Mouse (Mus musculus) left cerebral cortex, postnatal 14 days (tissue): ENCODE data around the gene Drd1. TPM values are rescaled to one million over a fixed set of nuclear protein-coding genes. Genes with fewer than 3 reads are reported as not detected.

Experiments
- DNase-seq, 2 experiments: peaks; one replicate each; pipeline ENCODE4 v3.0.0; 2021 to 2022; ENCODE audit warnings: low spot score in 2 of 2, mixed read lengths in 1 of 2
- intact Hi-C: fragments of 180-260 bp; cut with DNase I; formaldehyde crosslinking; loops from one replicate; pipeline ENCODE4 v1.15.1; 2025
- total RNA-seq, 2 experiments: library from RNA; stranded (reverse); gene quantifications; 2 replicates each; pipeline ENCODE4 v1.2.3; 2021

Drd1 gene
- total RNA-seq, 2 experiments from 2014 or later = 17.9 to 29.4 TPM

DNA sequence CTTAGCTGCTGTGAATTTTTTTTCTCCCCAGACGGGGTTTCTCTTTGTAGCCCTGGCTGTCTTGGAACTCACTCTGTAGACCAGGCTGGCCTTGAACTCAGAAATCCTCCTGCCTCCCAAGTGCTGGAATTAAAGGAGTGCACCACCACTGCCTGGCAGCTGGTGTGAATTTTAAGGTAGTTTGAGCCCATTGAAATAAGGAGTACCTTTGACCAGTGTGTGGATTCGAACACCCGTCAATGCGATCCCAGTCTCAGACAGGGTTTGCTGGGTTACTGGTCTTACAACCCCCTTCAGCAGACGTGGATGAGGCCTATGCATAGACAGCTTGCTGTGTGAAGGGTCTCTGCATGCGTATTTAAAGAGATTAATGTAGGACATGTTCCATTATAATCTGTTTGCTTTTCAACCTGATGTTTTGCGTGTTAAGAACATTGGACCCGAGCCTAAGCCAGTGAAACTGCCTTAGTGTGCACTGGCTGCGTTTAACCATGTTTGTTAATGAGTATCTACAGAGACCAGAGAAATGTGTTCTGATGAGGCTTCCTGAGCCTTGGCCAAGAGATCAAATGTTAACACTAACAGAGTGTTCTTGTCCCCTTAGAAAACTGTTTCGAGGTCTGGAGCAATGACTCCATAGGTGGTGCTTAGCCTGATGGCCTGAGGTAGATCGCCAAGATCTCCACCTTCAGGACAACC, 21.4 kb upstream of the Drd1 start:
- intact Hi-C loops = no loop called here
- no peak for DNase-seq

DNA sequence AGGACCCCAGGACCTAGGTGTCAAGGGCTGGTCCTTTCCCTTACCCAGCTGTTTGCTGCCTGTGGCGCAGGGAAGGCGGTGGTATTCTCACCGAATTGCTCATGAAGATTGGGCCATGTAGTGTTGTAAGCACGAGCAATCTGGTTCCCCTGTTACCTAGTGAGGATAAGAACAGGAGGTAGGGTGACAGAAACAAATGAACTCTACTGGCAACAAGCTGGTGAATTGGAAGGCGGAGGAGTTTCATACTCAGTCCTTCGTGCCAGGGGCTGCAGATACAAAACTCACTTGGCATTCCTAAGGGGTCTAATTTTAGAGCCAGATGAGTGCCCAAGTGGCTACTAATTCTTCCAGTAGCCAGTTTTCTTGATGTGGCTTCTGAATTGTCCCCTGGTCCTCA, 20.5 kb upstream of the Drd1 start:
- intact Hi-C loops = no loop called here
- no peak for DNase-seq

DNA sequence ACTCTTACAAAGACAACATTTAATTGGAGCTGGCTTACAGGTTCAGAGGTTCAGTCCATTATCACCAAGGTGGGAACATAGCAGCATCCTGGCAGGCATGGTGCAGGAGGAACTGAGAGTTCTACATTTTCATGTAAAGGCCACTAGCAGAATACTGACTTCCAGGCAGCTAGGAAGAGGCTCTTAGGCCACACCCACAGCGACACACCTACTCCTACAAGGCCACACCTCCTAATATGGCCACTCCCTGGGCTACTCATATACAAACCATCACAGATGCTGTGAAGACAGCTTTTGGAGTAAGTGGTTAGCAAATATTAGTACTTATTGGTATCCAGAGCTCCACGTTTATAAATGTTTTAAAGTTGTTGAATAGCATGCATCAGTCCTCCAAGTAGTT, 19.9 kb upstream of the Drd1 start:
- intact Hi-C loops = no loop called here
- no peak for DNase-seq

DNA sequence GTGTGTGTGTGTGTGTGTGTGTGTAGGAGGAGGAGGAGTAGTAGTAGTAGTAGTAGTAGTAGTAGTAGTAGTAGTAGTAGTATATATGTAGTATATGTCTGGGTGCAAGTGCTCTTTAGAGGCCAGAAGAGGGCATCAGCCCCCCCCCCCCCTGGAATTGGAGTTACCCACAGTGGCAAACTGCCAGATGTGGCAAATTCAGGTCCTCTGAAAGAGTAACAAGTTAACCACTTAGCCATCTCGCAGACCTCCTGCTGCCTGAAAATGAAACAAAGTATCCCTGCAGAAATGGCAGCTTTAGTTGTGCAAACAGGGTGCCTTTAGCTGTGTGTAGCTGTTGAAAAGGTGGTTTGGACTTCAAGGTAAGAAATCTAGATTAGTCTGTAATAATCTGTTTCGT, 18.0 kb upstream of the Drd1 start:
- intact Hi-C loops = no loop called here
- no peak for DNase-seq

DNA sequence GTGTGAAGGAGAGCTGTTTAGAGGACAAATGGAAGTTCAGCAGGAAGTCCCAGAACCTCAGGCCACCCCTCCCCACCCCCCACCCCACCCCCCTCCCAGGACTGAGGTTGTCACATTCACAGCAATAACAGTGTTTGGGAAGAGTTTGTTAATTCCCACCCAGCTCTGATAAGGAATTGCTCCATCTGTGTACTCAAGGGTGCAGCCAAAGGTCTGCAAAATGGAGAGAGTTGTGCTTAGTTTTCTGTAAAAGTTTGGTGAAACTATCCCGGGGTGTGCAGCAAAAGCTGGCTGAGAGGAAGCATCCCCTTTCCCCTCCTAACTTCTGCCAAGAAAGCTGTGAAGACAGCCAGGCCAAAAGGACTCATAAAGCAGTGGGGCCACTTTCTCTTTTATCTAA, 17.6 kb upstream of the Drd1 start:
- intact Hi-C loops = no loop called here
- DNase-seq = no peak

DNA sequence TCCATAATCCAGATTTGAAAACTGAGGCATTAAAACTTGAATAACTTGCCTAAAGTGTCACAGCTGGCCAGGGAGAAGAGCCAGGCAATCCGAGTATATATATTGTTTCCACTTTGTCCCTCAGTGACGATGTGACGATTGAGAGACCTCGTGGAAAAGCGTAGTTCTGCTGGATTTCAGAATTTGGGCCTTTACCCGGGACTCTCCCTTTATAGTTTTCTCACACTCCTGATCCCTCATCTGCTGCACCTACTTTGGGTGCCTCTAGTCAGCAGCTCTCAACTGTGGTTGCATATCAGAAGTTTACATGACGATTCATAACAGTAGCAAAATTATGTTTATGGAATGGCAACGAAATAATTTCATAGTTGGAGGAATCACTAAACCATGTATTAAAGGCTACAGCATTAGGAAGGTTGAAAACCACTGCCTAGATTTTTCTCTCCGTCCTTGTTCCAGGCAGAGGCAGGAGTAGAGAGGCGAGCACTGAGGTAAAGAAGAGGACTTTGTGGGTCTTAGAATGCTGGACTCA, 17.1 kb upstream of the Drd1 start:
- intact Hi-C loops = no loop called here

DNA sequence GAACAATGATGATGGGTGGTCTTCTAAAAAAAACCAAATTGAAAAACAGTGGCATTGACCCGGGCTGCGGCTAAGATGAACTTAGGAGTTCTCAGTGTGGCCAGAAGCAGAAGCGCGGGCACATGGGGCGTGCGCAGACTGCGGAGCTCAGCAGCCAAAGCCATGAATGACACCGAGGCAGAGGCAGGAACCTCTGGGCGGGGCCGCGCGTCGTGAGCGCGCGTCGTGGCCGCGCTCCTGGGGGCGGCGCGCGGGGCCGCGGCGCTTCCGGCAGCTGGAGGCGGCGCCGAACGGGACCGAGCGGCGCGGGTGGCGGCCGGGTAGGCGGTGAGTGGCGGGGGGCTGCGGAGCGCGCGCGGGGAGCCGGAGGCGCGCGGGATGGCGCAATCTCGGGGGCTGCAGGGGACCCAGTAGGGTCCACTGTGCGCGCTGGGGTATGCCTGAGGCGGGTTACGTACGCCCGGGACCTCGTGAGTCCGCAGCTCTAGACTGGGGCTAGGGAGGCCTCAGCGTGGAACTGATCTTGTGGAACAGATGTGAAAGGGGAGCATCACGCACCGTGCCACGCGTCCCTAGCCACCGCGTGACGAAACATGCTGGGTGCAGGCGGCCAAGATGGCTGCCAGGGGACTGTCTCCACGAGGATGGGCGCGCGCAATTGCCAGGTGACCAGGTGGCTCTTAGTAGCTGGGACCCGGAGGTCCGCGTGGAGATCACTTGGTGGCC, 16.3 kb upstream of the Drd1 start, which contains the start of gene Sfxn1:
Sfxn1 (plus strand) TSS at position 264 of the 726 bp plus-strand sequence.
- peak; percentile 79 to 82 for DNase-seq
- intact Hi-C loops = no loop called here

More for the DNA sequence above, 17.1 kb upstream of the Drd1 start:
- DNase-seq = no peak

DNA sequence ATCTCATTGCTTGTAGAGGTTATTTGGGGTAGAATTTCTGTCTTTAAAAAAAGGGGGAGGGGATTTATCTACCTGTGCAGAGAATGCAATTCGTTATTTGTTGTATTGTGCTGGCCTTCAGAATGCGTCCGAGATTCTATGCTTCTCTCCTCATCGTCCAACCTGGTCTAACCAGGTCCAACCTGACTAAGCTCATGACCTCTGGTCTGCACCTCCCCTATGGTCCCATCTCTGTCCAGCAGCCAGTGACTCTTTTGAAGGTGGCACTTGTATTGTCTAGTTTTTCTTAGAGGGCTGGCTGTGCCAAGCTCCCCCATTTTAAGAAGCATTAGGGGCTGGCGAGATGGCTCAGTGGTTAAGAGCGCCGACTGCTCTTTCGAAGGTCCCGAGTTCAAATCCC, 15.5 kb upstream of the Drd1 start:
- no peak for DNase-seq
- intact Hi-C loops = no loop called here

DNA sequence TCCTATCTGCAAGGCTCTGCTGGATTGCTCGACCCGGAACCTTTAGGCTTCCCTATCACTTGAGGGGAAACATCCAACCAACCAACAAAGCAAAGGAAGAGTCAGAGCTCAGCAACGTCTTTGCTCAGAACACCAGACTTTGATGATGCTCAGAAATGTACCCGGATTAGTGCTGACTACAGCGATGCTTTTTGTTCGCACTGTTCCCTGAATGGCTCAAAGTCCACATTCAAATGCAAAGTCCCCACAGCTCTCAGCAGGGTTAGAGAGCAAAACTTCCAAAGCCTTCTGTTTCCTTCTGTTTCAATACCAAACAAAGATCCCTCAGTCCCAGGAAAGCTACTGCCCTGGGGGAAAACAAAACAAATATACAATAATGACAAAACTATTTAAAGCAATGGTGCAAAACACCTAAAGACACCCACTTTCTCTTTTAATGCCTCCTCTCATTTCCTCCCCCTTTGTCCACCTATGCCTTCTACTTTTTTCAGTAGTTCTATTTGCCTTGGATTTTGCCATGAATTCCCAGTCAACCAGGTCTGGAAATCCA, 12.2 kb upstream of the Drd1 start:
- no peak for DNase-seq
- intact Hi-C loops = loop anchor here (10.0 kb wide), 1 partner anchor 603 kb away; no protein-coding TSS in a partner anchor

DNA sequence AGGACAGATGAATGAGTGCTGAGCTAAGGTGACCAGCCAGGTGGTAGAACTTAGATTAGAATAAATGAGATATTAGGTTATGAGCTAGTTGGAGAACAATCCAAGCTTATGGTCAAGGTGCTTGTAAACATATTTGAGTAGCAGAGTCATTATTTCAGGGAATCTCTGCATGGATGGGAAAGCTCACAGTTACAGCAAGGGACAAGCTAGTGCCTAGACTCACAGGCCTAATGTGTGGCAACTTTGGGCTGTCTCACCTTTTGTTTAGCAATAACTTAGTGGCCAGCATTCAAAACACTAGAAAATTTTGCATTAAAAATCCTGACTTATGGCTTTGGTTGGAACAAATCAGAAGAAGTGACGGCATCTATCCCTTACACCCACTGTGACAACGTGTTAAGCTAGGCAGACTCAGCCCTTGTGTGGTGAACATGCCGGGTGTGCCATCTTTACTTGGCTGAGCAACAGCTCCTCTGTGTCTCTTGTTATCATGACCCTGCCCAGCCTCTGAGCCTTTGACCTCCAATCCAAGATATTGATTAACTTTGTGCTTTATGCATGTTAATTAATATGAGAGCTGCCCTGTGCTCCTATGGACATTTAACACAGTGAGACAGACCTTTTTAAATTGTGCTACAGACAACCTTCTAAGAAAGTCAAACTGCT, 10.7 kb upstream of the Drd1 start:
- intact Hi-C loops = loop anchor here (10.0 kb wide), 1 partner anchor 601 kb away; no protein-coding TSS in a partner anchor

DNA sequence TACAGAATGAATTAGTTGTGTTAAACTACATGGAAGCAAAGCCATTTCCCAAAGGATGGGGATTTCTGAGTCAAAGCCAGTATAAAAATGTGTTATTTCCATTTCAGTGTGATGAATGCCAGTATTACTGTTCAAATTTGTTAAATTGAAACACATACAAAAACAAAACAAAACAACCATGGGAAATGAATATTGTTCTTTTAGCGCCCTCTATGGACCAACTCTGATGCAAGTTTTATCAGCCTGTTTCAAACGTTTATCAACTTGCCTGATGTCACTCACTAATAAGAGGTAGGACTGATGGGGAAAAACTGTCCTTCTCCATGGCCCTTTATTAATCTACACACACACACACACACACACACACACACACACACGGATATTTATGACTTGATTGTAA, 7.8 kb upstream of the Drd1 start:
- peak; percentile 52 to 55 for DNase-seq
- intact Hi-C loops = loop anchor here (10.0 kb wide), 1 partner anchor 598 kb away; no protein-coding TSS in a partner anchor

More for the DNA sequence above, 10.7 kb upstream of the Drd1 start:
- DNase-seq = no peak

DNA sequence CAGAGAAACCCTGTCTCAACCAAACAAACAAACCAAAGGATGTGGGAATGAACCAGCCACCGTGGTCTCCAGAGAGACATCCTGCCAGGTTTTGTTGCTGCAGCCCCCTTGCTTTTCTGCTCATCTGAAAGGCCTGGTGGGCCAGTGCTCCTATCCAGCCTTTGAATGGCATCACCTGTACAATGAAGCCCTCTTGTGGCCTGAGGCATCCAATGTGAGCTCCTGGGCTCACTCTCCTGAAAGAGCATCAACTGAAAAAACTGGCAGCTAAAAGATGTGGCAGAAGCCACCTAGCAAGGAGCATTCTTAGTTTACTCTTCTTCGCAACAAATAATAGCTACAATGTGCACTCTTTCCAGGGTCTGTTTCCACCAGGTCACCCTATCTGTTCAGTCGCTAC, 6.6 kb upstream of the Drd1 start:
- no peak for DNase-seq
- intact Hi-C loops = loop anchor here (10.0 kb wide), 1 partner anchor 597 kb away; no protein-coding TSS in a partner anchor

DNA sequence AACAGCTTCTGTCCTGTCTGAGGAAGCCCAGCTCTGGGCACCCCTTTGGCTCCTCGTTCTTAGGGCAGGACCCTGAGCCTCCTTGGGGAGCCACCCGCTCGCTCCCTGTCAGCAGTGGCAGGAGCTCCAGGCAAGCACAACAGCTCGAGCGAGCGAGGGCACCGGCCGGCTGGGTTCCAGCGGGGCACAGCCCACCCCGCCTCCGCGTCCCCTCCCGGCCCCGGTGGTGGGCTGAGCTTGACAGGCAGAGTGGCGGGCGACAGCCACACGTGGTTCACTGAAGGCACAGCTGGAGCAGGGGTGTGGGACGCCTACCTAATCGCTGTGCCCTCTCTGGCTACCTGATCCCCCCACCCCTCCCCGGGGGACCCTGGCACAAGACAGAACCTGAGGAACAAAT, 543 bp downstream of the Drd1 start:
- intact Hi-C loops = loop anchor here (2.0 to 5.0 kb wide), 2 partner anchors 128 to 272 kb away; no protein-coding TSS in a partner anchor
- DNase-seq = peak in 1 of 2 experiments; percentile 29

DNA sequence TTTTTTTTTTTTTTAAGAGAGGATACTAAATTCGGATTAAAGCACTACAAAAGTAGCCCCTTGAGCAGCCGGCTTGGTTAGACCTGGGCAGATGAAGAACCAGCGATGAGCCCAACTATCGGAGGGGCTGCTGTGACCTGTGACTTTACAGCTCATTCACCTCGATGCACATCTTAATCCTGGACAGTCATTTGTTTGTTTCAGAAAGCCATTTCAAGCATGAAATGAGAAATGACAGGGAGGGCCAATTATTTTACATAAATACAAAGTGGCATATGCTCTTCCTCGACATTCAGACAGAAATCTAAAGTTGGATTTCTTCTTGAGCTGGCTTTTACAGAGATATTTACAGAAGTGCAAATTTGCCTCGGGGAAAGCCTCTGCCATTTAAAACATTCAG, 3.9 kb downstream of the Drd1 start:
- intact Hi-C loops = no loop called here
- no peak for DNase-seq

DNA sequence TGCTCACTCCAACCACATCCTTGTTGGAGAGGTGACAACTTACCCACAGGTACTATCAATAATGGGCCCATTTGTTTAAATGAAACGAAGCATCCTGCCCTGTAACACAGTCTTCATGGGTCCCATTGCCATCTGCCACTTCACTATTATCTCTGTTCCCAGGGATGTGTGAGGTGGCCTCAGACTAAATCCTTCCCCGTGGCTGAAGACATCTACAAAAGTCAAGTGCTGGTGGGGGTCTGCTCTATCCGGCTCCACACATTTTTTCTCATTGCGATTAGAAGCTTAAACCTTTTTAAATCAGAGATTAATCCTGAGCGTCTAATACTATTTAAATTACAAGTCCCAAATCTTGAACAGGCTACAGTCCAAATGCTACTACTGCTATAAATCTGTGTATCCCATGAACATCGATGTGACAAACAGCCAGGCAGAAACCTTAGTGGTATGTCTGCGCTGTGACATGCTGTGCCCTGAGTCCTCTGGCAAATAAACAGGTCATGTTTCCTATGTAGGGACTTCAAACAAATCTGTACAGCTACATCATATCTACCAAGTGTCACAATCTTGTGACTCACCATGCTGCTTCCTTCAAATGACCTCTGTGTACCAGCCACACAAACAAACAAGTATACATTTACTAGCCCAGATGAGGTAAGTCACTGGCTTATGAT, 6.7 kb downstream of the Drd1 start:
- no peak for DNase-seq
- intact Hi-C loops = no loop called here

DNA sequence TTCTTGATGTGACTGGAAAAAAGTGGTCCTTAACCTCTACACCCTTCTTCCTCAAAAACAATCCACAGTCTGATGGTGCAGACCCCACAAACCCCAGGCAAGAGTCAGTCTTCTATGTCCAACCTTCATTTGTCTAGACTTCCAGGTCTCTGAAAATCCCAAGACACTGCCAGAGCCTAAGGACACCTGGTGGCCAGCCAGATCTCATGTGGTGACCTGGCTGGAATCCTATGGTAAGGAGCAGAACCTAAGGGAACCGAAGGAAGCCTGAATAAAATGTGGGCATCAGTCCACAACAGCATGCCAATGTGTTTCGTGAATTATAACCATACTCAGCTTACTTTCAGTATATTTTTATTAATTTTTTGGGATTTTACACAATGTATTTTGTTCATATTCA, 15.2 kb downstream of the Drd1 start:
- DNase-seq = no peak
- intact Hi-C loops = no loop called here

DNA sequence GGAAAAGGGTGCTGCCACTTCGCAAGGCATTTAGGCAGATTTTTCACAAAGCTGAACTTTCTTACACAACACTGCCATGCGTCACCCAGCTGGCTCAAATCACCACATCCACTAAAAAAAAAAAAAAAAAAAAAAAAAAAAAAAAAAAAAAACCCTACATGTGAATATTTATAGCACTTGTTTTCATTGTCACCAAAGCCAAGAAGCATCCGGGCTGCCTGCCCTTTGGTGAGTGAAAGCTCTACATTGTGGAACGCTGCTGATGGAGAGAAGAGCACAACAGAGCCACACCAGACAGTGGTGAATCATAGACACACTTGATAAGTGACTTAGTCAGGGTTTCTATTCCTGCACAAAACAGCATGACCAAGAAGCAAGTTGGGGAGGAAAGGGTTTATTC, 17.6 kb downstream of the Drd1 start:
- intact Hi-C loops = no loop called here
- no peak for DNase-seq

DNA sequence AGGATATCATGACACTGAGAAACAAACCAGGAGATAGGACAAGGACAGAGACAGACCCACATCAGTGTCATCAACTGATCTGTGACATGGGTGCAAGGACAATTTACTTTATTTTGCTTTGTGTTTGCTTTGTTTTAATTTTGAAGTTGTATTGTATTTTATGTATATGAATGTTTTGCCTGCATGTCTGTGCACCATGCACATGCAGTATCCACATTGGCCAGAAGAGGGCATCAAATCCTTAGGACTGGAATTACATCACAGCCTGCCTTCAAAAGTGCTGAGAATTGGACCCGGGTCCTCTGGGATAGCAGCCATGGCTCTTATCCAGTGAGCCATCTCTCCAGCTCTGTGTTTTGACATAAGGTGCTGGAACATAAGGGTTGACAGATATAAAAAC, 20.0 kb downstream of the Drd1 start:
- intact Hi-C loops = no loop called here
- no peak for DNase-seq

DNA sequence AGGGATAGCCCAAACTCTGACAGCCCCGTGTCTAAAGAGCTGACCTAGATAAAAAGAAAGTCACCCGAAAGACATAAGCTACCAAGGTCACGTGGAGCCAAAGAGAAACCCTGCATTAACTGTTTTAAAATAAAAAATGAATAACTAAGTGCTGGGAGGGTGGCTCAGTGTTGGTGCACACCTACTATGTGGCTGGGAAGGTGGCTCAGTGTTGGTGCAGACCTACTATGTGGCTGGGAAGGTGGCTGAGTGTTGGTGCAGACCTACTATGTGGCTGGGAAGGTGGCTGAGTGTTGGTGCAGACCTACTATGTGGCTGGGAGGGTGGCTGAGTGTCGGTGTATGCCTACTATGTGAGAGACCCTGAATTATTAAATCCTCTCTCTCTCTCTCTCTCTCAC, 21.9 kb downstream of the Drd1 start:
- no peak for DNase-seq
- intact Hi-C loops = no loop called here
